ENCODE assay signal across 8 mouse cellular contexts in genomic region chr17:87975229-87975853, GRCm38 (mm10). TPM values are rescaled to one million over a fixed set of nuclear protein-coding genes. Genes with fewer than 3 reads are reported as not detected.
DNase-seq lines count a peak whose midpoint lies in the region; ATAC-seq and TF ChIP-seq lines count a peak whose summit lies in the region.

No protein-coding gene starts in this region.

- DNase-seq in layer of hippocampus, adult 2 months (ENCODE audit: low spot score in 2 of 2) = peak; percentile 29 to 43
- DNase-seq in layer of hippocampus, adult 8-10 months (ENCODE audit: low spot score in 2 of 2) = no peak
- DNase-seq in c-Kit-positive CD71-positive TER-119-negative erythroid progenitor cells, embryonic 14.5 days (ENCODE audit: low read depth) = peak; percentile 50
- peak; percentile 59 for DNase-seq in hindbrain, postnatal 0 days (ENCODE audit: low spot score)
- peak; percentile 40 for DNase-seq in liver, adult 2 months (ENCODE audit: extremely low read depth, low read depth, low spot score)

- H3K27ac ChIP-seq in layer of hippocampus, adult 2 months = peak overlapping the region; percentile 85
- H3K27ac ChIP-seq in forebrain, embryonic 13.5 days = peak overlapping the region; percentile 87
- H3K27ac ChIP-seq in hindbrain, postnatal 0 days = peak overlapping the region; percentile 88
- H3K27ac ChIP-seq in liver, adult 2 months (replicated peaks; ENCODE audit: insufficient read depth, low read depth, low read length) = peak overlapping the region; percentile 36; the same call in 1 of the 2 replicates
- peak overlapping the region; percentile 85 for H3K27ac ChIP-seq in midbrain, embryonic 15.5 days
- H3K27ac ChIP-seq in stomach, embryonic 15.5 days = peak overlapping the region; percentile 91

- H3K79me2 ChIP-seq in liver, adult 2 months (ENCODE audit: control insufficient read depth, insufficient read depth, low read length) = no peaks in the 10 kb centered on the region; the same call in 1 of the 2 replicates

- WGBS in forebrain, embryonic 13.5 days = under 1% methylated on average over 49 of the region's 68 CpGs
- under 1% methylated on average over 66 of the region's 68 CpGs for WGBS in hindbrain, postnatal 0 days
- 2% methylated on average over 67 of the region's 68 CpGs for WGBS in liver, adult 2 months
- under 1% methylated on average over 60 of the region's 68 CpGs for WGBS in midbrain, embryonic 15.5 days
- under 1% methylated on average over 56 of the region's 68 CpGs for WGBS in stomach, embryonic 15.5 days

- no peak for TF ChIP-seq CTCF in layer of hippocampus, adult 2 months (conservative IDR thresholded peaks at IDR 0.05)
- no peak for TF ChIP-seq CTCF in hindbrain, postnatal 0 days (IDR thresholded peaks at IDR 0.05; ENCODE audit: low read depth)
- no peak for TF ChIP-seq CTCF in liver, adult 2 months (IDR thresholded peaks at IDR 0.05; ENCODE audit: low read depth, low read length)

- peak overlapping the region; percentile 93 for H3K9ac ChIP-seq in forebrain, embryonic 13.5 days
- H3K9ac ChIP-seq in hindbrain, postnatal 0 days (replicated peaks; ENCODE audit: low read length) = peak overlapping the region; percentile 87
- H3K9ac ChIP-seq in liver, adult 2 months (ENCODE audit: low read depth, low read length) = peak overlapping the region; percentile 78
- peak overlapping the region; percentile 90 for H3K9ac ChIP-seq in midbrain, embryonic 15.5 days
- H3K9ac ChIP-seq in stomach, embryonic 15.5 days = peak overlapping the region; percentile 74

- no peaks in the 10 kb centered on the region for H3K27me3 ChIP-seq in forebrain, embryonic 13.5 days
- no peaks in the 10 kb centered on the region for H3K27me3 ChIP-seq in hindbrain, postnatal 0 days (ENCODE audit: insufficient read depth, low read length)
- H3K27me3 ChIP-seq in liver, adult 2 months (ENCODE audit: control insufficient read depth, insufficient read depth, low read length) = no peaks in the 10 kb centered on the region
- H3K27me3 ChIP-seq in midbrain, embryonic 15.5 days (replicated peaks) = no peaks in the 10 kb centered on the region
- H3K27me3 ChIP-seq in stomach, embryonic 15.5 days (replicated peaks) = no peaks in the 10 kb centered on the region

- H3K9me3 ChIP-seq in forebrain, embryonic 13.5 days (replicated peaks) = no peaks in the 10 kb centered on the region
- H3K9me3 ChIP-seq in hindbrain, postnatal 0 days (ENCODE audit: low read length) = no peaks in the 10 kb centered on the region
- H3K9me3 ChIP-seq in midbrain, embryonic 15.5 days = no peaks in the 10 kb centered on the region
- H3K9me3 ChIP-seq in stomach, embryonic 15.5 days = no peaks in the 10 kb centered on the region

- H3K4me2 ChIP-seq in forebrain, embryonic 13.5 days = peak overlapping the region; percentile 76
- H3K4me2 ChIP-seq in hindbrain, postnatal 0 days (ENCODE audit: low read depth, low read length) = peak overlapping the region; percentile 84
- H3K4me2 ChIP-seq in midbrain, embryonic 15.5 days = peak overlapping the region; percentile 75
- peak overlapping the region; percentile 62 for H3K4me2 ChIP-seq in stomach, embryonic 15.5 days

- peak; percentile 68 for ATAC-seq in forebrain, embryonic 13.5 days
- peak; percentile 62 for ATAC-seq in hindbrain, postnatal 0 days
- peak; percentile 72 for ATAC-seq in midbrain, embryonic 15.5 days (replicated peaks)
- peak; percentile 48 for ATAC-seq in stomach, embryonic 15.5 days (ENCODE audit: insufficient read depth, low FRiP score, low read depth)

- peaks cover 17% of the 10 kb centered on the region for H3K36me3 ChIP-seq in forebrain, embryonic 13.5 days (ENCODE audit: poor library complexity, severe bottlenecking)
- no peaks in the 10 kb centered on the region for H3K36me3 ChIP-seq in hindbrain, postnatal 0 days (ENCODE audit: insufficient read depth, low read length)
- no peaks in the 10 kb centered on the region for H3K36me3 ChIP-seq in liver, adult 2 months (ENCODE audit: control insufficient read depth, insufficient read depth, low read length)
- no peaks in the 10 kb centered on the region for H3K36me3 ChIP-seq in midbrain, embryonic 15.5 days (replicated peaks)
- no peaks in the 10 kb centered on the region; the same call in 1 of the 2 replicates for H3K36me3 ChIP-seq in stomach, embryonic 15.5 days

- H3K4me1 ChIP-seq in forebrain, embryonic 13.5 days = peaks cover 31% of the 10 kb centered on the region
- H3K4me1 ChIP-seq in hindbrain, postnatal 0 days (ENCODE audit: insufficient read depth, low read length) = 0 out of 2 replicates have a peak, but pooled peaks cover 9% of the 10 kb centered on the region
- peaks cover 2% of the 10 kb centered on the region; the same call in 1 of the 2 replicates for H3K4me1 ChIP-seq in liver, adult 2 months (ENCODE audit: control insufficient read depth, insufficient read depth, low read length)
- H3K4me1 ChIP-seq in midbrain, embryonic 15.5 days = peaks cover 17% of the 10 kb centered on the region
- peaks cover 22% of the 10 kb centered on the region for H3K4me1 ChIP-seq in stomach, embryonic 15.5 days

- peak overlapping the region; percentile 98 for H3K4me3 ChIP-seq in layer of hippocampus, adult 2 months
- H3K4me3 ChIP-seq in forebrain, embryonic 13.5 days = peak overlapping the region; percentile 95
- peak overlapping the region; percentile 96 for H3K4me3 ChIP-seq in hindbrain, postnatal 0 days (ENCODE audit: low read length)
- peak overlapping the region; percentile 88 for H3K4me3 ChIP-seq in liver, adult 2 months (ENCODE audit: insufficient read depth, low read depth, low read length)
- H3K4me3 ChIP-seq in midbrain, embryonic 15.5 days = peak overlapping the region; percentile 96
- peak overlapping the region; percentile 98 for H3K4me3 ChIP-seq in stomach, embryonic 15.5 days (replicated peaks)

- no peak for TF ChIP-seq POLR2A in liver, adult 2 months (IDR thresholded peaks at IDR 0.05; ENCODE audit: extremely low read depth, insufficient read depth, low read length)

RNA-seq across cellular contexts. Expression of gene Msh6, which starts 0.5 kb away (rescaled TPM):
- 10 to 100 TPM; 13.5 to 16.4 TPM for total RNA-seq in layer of hippocampus, adult 2 months (2021)
- total RNA-seq in layer of hippocampus, adult 8-10 months (2022) = 10 to 100 TPM; 15.0 to 15.8 (median 15.6) TPM
- polyA plus RNA-seq in forebrain, embryonic 13.5 days (2015; fragmentation: Nextera tagmentation; extraction: Ambion mirVana) = 52.6 and 58.7 TPM in 2 replicates
- total RNA-seq in hindbrain, postnatal 0 days (2014; rRNA removed) = 21.1 and 21.5 TPM in 2 replicates
- 19.2 and 19.6 TPM in 2 replicates for polyA plus RNA-seq in hindbrain, postnatal 0 days (2015; fragmentation: Nextera tagmentation; extraction: Ambion mirVana)
- 7.2 and 7.9 TPM in 2 replicates for total RNA-seq in liver, adult 2 months (2014; rRNA removed)
- 1.1 and 1.4 TPM in 2 replicates for polyA plus RNA-seq in liver, adult 2 months (2012; rRNA removed)
- polyA plus RNA-seq in midbrain, embryonic 15.5 days (2015; fragmentation: Nextera tagmentation; extraction: Ambion mirVana) = 29.4 and 29.9 TPM in 2 replicates
- 42.5 and 48.1 TPM in 2 replicates for polyA plus RNA-seq in stomach, embryonic 15.5 days (2015; fragmentation: Nextera tagmentation; extraction: Ambion mirVana)

RNA-seq across cellular contexts. Expression of gene Rpl36-ps4, which starts 54.6 kb away (rescaled TPM):
- total RNA-seq in layer of hippocampus, adult 2 months (2021) = not detected
- total RNA-seq in layer of hippocampus, adult 8-10 months (2022) = not detected
- not detected in 2 replicates for polyA plus RNA-seq in forebrain, embryonic 13.5 days (2015; fragmentation: Nextera tagmentation; extraction: Ambion mirVana)
- not detected in 2 replicates for total RNA-seq in hindbrain, postnatal 0 days (2014; rRNA removed)
- not detected in 2 replicates for polyA plus RNA-seq in hindbrain, postnatal 0 days (2015; fragmentation: Nextera tagmentation; extraction: Ambion mirVana)
- total RNA-seq in liver, adult 2 months (2014; rRNA removed) = not detected in 2 replicates
- not detected in 2 replicates for polyA plus RNA-seq in liver, adult 2 months (2012; rRNA removed)
- polyA plus RNA-seq in midbrain, embryonic 15.5 days (2015; fragmentation: Nextera tagmentation; extraction: Ambion mirVana) = not detected in 2 replicates
- not detected in 2 replicates for polyA plus RNA-seq in stomach, embryonic 15.5 days (2015; fragmentation: Nextera tagmentation; extraction: Ambion mirVana)

Comparison
In these comparisons a context has a peak if more than half of its experiments do, and no peak if none do; other contexts are left out.
1. DNase-seq: peak in layer of hippocampus, adult 2 months (2 of 2), c-Kit-positive CD71-positive TER-119-negative erythroid progenitor cells, embryonic 14.5 days (single experiment), hindbrain, postnatal 0 days (single experiment) and liver, adult 2 months (single experiment); none in layer of hippocampus, adult 8-10 months (0 of 2).
2. H3K27ac ChIP-seq: peak in every context shown above with its lines; median percentile 91 in stomach, embryonic 15.5 days; 88 in hindbrain, postnatal 0 days; 87 in forebrain, embryonic 13.5 days; 85 in layer of hippocampus, adult 2 months; 85 in midbrain, embryonic 15.5 days; 36 in liver, adult 2 months.
3. Peak in every context shown above with its lines, with median percentiles within 50 percentile points of each other: H3K4me3 ChIP-seq, ATAC-seq, H3K4me2 ChIP-seq and H3K9ac ChIP-seq.